Mouse (Mus musculus) ES-E14 (cell line): ENCODE data around the gene Krtap31-1. TPM values are rescaled to one million over a fixed set of nuclear protein-coding genes. Genes with fewer than 3 reads are reported as not detected.

ENCODE experiments used
- DNase-seq: peaks from one replicate; pipeline ENCODE4 v3.0.0-alpha.2; 2013; ENCODE audit warnings: low read depth, low spot score
- H3K27ac ChIP-seq: 2 replicates; pipeline ENCODE4 v1.5.1; 2012; ENCODE audit warnings: low read depth, mild to moderate bottlenecking, low read length, moderate library complexity, mixed read lengths; ENCODE audit not compliant: poor library complexity, insufficient read depth, severe bottlenecking
- H3K36me3 ChIP-seq: 2 replicates; pipeline ENCODE4 v1.6.1; 2012; ENCODE audit warnings: mild to moderate bottlenecking, low read length, moderate library complexity, mixed read lengths; ENCODE audit not compliant: control insufficient read depth, poor library complexity, insufficient read depth, severe bottlenecking
- H3K4me1 ChIP-seq, 2 experiments: fragments of 150-350 bp in 1 of 2; sonication (generic) in 1 of 2; 2 replicates each; pipeline ENCODE4 v1.6.1; 2012; ENCODE audit warnings: low read length in 2 of 2, mild to moderate bottlenecking in 1 of 2, mixed read lengths in 1 of 2; ENCODE audit not compliant: control insufficient read depth in 2 of 2, insufficient read depth in 2 of 2, poor library complexity in 1 of 2
- H3K4me3 ChIP-seq, 2 experiments: fragments of 150-350 bp in 1 of 2; sonication (generic) in 1 of 2; 2 replicates each; pipeline ENCODE4 v1.5.1; 2012; ENCODE audit warnings: low read length in 2 of 2, low read depth in 1 of 2, mild to moderate bottlenecking in 1 of 2, mixed read lengths in 1 of 2; ENCODE audit not compliant: insufficient read depth in 1 of 2, poor library complexity in 1 of 2, severe bottlenecking in 1 of 2
- H3K9ac ChIP-seq: 2 replicates; pipeline ENCODE4 v1.6.1; 2012; ENCODE audit warnings: low read depth, mild to moderate bottlenecking, low read length, mixed read lengths; ENCODE audit not compliant: poor library complexity, insufficient read depth, severe bottlenecking
- H3K9me3 ChIP-seq: fragments of 150-350 bp; sonication (generic); 2 replicates; pipeline ENCODE4 v1.6.1; 2012; ENCODE audit warnings: low read depth, mild to moderate bottlenecking, low read length; ENCODE audit not compliant: control insufficient read depth, insufficient read depth
- CHD2 ChIP-seq: IDR thresholded peaks from 2 replicates; pipeline ENCODE4 v1.6.1; 2014; ENCODE audit warnings: mild to moderate bottlenecking, low read depth, low read length, inconsistent platforms
- HCFC1 ChIP-seq: IDR thresholded peaks from 2 replicates; pipeline ENCODE4 v1.6.1; 2012; ENCODE audit warnings: low read length, inconsistent platforms, borderline replicate concordance; ENCODE audit not compliant: insufficient read depth
- MAFK ChIP-seq: IDR thresholded peaks from 2 replicates; pipeline ENCODE4 v1.6.1; 2014; ENCODE audit warnings: mild to moderate bottlenecking, low read depth, low read length, inconsistent platforms; ENCODE audit not compliant: insufficient read depth
- ZC3H11A ChIP-seq: IDR thresholded peaks from 2 replicates; pipeline ENCODE4 v1.6.1; 2012; ENCODE audit warnings: low read depth, mild to moderate bottlenecking, inconsistent platforms, low read length, borderline replicate concordance
- ZNF384 ChIP-seq: IDR thresholded peaks from 2 replicates; pipeline ENCODE4 v1.6.1; 2012; ENCODE audit warnings: low read depth, low read length, inconsistent platforms
- in situ Hi-C, 2 experiments: fragments of 600-800 bp; cut with MboI; formaldehyde crosslinking; loops; one replicate each; pipeline ENCODE4 v1.15.1; 2025; ENCODE audit warnings: low sequenced_read_pairs in 2 of 2, inconsistent platforms in 1 of 2; ENCODE audit not compliant: unreplicated experiment in 2 of 2
- total RNA-seq: library from RNA; depleted of rRNA; stranded (reverse); fragments of 300-350 nt; gene quantifications from 2 replicates; pipeline ENCODE4 v1.2.3, GENCODE M21; 2012; rRNA removed

The Krtap31-1 gene
- total RNA-seq, 1 experiment, result not detected

- Histone ChIP-seq H3K9me3 (no peaks in the 10 kb centered on the region), H3K4me3 (no peak within 1 kb of the TSS), H3K27ac (no peak within 1 kb of the TSS), H3K4me1 (peaks cover 0 to 2% of the 10 kb centered on the region in 2 experiments; a peak in 1 of 4 replicates), H3K36me3 (no peaks in the 10 kb centered on the region), H3K9ac (no peak within 1 kb of the TSS)
- in situ Hi-C loops, result no loop called here
- no peak for DNase-seq
- TF ChIP-seq ZC3H11A (no peak), ZNF384 (no peak), MAFK (no peak), CHD2 (no peak), HCFC1 (no peak)
Measured at GRCm38 (mm10) chr11:99914451-99914850, 6.7 kb downstream of the Krtap31-1 start, which contains the start of gene Gm11565. TSS of gene Gm11565 (plus strand) at chr11:99914751.

- Histone ChIP-seq H3K27ac (no peak within 1 kb of the TSS), H3K4me3 (no peak within 1 kb of the TSS), H3K9ac (no peak within 1 kb of the TSS), H3K36me3 (no peaks in the 10 kb centered on the region), H3K4me1 (no peaks in the 10 kb centered on the region), H3K9me3 (no peaks in the 10 kb centered on the region)
- in situ Hi-C loops, result no loop called here
- no peak for TF ChIP-seq HCFC1
- no peak for TF ChIP-seq MAFK
- no peak for TF ChIP-seq ZC3H11A
- TF ChIP-seq ZNF384, result no peak
- TF ChIP-seq CHD2, result no peak
- no peak for DNase-seq
Measured at GRCm38 (mm10) chr11:99935991-99936390, 28.3 kb downstream of the Krtap31-1 start, which contains the start of gene Krtap31-2. TSS of gene Krtap31-2 (plus strand) at chr11:99936291.

- Histone ChIP-seq H3K9me3 (no peaks in the 10 kb centered on the region), H3K9ac (no peak overlapping the region), H3K27ac (no peak overlapping the region), H3K4me1 (no peaks in the 10 kb centered on the region), H3K4me3 (no peak overlapping the region), H3K36me3 (no peaks in the 10 kb centered on the region)
- peak; percentile 42 for DNase-seq
- in situ Hi-C loops, result no loop called here
- peak; percentile 64; the same call in 1 of the 2 replicates for TF ChIP-seq CHD2
- TF ChIP-seq ZNF384, result no peak
Measured at GRCm38 (mm10) chr11:99937751-99938264, 30.1 kb downstream of the Krtap31-1 start.

- H3K27ac ChIP-seq, result no peak within 1 kb of the TSS
- H3K36me3 ChIP-seq, result no peaks in the 10 kb centered on the region
- no peaks in the 10 kb centered on the region for H3K9me3 ChIP-seq
- in situ Hi-C loops, result no loop called here
- H3K4me3 ChIP-seq, result no peak within 1 kb of the TSS
- no peak for TF ChIP-seq ZNF384
- TF ChIP-seq ZC3H11A, result no peak
- TF ChIP-seq HCFC1, result no peak
- no peak for TF ChIP-seq CHD2
- TF ChIP-seq MAFK, result no peak
- no peaks in the 10 kb centered on the region for H3K4me1 ChIP-seq
- no peak within 1 kb of the TSS for H3K9ac ChIP-seq
- no peak for DNase-seq
Measured at GRCm38 (mm10) chr11:99948175-99948574, 40.5 kb downstream of the Krtap31-1 start, which contains the start of gene Krtap9-5. TSS of gene Krtap9-5 (plus strand) at chr11:99948475.

Other genes starting within 250 kb of the Krtap31-1 start
- not detected in 2 replicates for gene Gm11563, start 249.0 kb upstream of the Krtap31-1 start, total RNA-seq
- gene Krtap4-6, start 242.0 kb upstream of the Krtap31-1 start, total RNA-seq, result not detected in 2 replicates
- not detected in 2 replicates for gene Gm14190, start 217.2 kb upstream of the Krtap31-1 start, total RNA-seq
- not detected in 2 replicates for gene Gm14180, start 173.6 kb upstream of the Krtap31-1 start, total RNA-seq
- not detected in 2 replicates for gene Gm11595, start 135.0 kb upstream of the Krtap31-1 start, total RNA-seq
- gene Krtap4-8, start 127.2 kb upstream of the Krtap31-1 start, total RNA-seq, result not detected in 2 replicates
- gene Krtap4-9, start 122.7 kb upstream of the Krtap31-1 start, total RNA-seq, result not detected in 2 replicates
- gene Gm11596, start 114.5 kb upstream of the Krtap31-1 start, total RNA-seq, result not detected in 2 replicates
- gene Gm11569, start 109.0 kb upstream of the Krtap31-1 start, total RNA-seq, result not detected in 2 replicates
- gene Gm11554, start 103.5 kb upstream of the Krtap31-1 start, total RNA-seq, result not detected in 2 replicates
- 1.3 and 1.5 TPM in 2 replicates for gene Krtap4-13, start 98.0 kb upstream of the Krtap31-1 start, total RNA-seq
- gene Gm11564, start 92.3 kb upstream of the Krtap31-1 start, total RNA-seq, result 0.89 and 1.4 TPM in 2 replicates
- gene 2300003K06Rik, start 69.9 kb upstream of the Krtap31-1 start, total RNA-seq, result not detected in 2 replicates
- not detected in 2 replicates for gene Krtap4-16, start 56.3 kb upstream of the Krtap31-1 start, total RNA-seq
- not detected in 2 replicates for gene Gm11568, start 50.0 kb upstream of the Krtap31-1 start, total RNA-seq
- gene Gm11559, start 43.4 kb upstream of the Krtap31-1 start, total RNA-seq, result not detected in 2 replicates
- not detected in 2 replicates for gene Krtap9-1, start 34.5 kb upstream of the Krtap31-1 start, total RNA-seq
- gene Gm11567, start 28.7 kb upstream of the Krtap31-1 start, total RNA-seq, result not detected in 2 replicates
- not detected in 2 replicates for gene Gm11565, start 6.8 kb downstream of the Krtap31-1 start, total RNA-seq
- not detected in 2 replicates for gene Krtap31-2, start 28.4 kb downstream of the Krtap31-1 start, total RNA-seq
- not detected in 2 replicates for gene Krtap9-5, start 40.6 kb downstream of the Krtap31-1 start, total RNA-seq
- not detected in 2 replicates for gene Krtap29-1, start 71.1 kb downstream of the Krtap31-1 start, total RNA-seq
- not detected in 2 replicates for gene Krtap16-1, start 78.7 kb downstream of the Krtap31-1 start, total RNA-seq
- gene Krtap17-1, start 86.1 kb downstream of the Krtap31-1 start, total RNA-seq, result not detected in 2 replicates
- gene Krt33a, start 108.3 kb downstream of the Krtap31-1 start, total RNA-seq, result not detected in 2 replicates
- not detected in 2 replicates for gene Krt33b, start 121.9 kb downstream of the Krtap31-1 start, total RNA-seq
- not detected in 2 replicates for gene Krt34, start 133.6 kb downstream of the Krtap31-1 start, total RNA-seq
- not detected in 2 replicates for gene Krt31, start 142.6 kb downstream of the Krtap31-1 start, total RNA-seq
- not detected in 2 replicates for gene Krt32, start 180.3 kb downstream of the Krtap31-1 start, total RNA-seq
- gene Krt35, start 188.3 kb downstream of the Krtap31-1 start, total RNA-seq, result not detected in 2 replicates
- gene Krt36, start 197.7 kb downstream of the Krtap31-1 start, total RNA-seq, result 0.13 and 0.16 TPM in 2 replicates
- gene Krt13, start 213.6 kb downstream of the Krtap31-1 start, total RNA-seq, result 0.71 and 1.1 TPM in 2 replicates
- gene Krt15, start 228.0 kb downstream of the Krtap31-1 start, total RNA-seq, result 0.16 and 0.36 TPM in 2 replicates
- 53.4 and 79.9 TPM in 2 replicates for gene Krt19, start 240.7 kb downstream of the Krtap31-1 start, total RNA-seq